Mouse (Mus musculus) testis, postnatal 14 days (tissue): ENCODE measurements around the gene Lgr5.

ENCODE experiments used
- DNase-seq: peaks from one replicate; pipeline ENCODE4 v3.0.0; 2021; ENCODE audit warnings: low spot score

Gene Lgr5

DNA sequence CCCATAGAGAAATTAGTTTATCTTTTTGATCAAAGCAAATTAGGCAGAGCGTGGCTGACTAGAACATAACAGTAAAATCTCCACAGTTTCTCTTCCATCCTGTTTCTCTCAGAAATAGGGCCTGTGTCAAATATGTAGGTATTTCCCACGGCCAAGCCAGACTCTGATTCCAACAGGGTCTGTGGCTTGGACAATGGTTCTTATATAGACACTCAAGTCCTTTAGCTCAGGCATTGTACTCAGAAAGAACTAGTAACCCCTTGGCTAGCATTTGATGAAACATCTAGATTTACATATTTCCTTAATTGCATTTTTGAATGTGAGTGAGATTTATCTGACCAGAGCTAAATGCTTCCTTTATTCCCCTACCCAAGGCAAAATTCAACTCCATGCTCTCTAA, 17.0 kb downstream of the Lgr5 start:
- DNase-seq = no peak

DNA sequence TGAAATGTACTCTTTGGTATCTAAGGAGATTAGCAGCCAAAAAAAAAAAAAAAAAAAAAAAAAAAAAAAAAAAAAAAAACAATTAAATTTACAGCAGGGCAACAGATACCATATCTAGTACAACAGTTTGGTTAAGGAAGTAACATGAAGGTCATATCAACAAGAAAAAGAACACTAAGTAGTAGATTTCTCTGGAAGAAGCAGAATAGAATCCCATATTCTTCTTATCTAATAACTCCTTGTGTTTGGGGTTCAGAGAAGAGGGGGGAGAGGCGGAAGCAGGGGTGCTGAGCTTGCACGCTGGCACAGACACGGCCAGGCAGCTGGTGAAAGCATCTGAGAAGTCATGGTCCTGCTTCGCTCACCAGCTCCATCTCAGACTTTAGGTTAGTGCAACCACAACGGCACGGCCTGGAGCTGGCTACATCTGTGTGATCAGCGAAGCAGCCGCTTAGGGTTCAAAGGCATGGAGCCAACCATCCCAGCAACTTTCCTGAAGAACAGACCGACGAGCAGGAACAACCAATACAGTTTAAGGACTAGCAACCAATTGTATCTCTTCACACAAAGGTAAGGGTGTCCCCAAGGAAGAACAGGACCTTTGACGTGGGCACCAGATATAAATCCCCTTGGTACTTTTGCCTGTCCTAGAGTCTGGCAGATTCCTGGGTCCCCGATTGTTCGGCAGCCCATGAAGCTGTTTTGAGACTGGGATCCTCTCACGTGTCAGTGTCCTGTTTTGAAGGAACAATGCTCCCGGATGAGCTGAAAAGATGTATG, 17.7 kb downstream of the Lgr5 start, which contains the start of gene A930009A15Rik:
Gene A930009A15Rik, plus strand, starts transcription at position 275 of the 780 bp plus-strand sequence.
- DNase-seq = no peak

DNA sequence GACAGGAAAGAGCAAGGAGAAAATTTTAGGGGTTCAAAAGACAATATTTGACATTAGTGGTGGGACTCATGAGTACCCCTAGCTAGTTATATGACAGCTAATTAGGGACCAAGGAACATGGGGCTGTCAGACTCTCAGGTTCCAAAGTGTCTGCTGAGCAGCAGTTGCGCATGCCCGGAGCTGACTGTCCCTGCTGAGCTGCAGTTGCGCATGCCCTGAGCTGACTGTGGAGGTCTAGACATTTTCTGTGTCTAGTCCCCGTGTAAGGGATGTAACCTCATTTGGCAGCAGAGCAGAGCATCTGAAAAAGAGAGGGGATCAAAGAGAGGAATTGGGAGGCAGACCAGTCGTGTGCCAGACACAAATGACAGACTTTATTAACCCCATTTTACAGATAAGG, 23.6 kb downstream of the Lgr5 start:
- no peak for DNase-seq

DNA sequence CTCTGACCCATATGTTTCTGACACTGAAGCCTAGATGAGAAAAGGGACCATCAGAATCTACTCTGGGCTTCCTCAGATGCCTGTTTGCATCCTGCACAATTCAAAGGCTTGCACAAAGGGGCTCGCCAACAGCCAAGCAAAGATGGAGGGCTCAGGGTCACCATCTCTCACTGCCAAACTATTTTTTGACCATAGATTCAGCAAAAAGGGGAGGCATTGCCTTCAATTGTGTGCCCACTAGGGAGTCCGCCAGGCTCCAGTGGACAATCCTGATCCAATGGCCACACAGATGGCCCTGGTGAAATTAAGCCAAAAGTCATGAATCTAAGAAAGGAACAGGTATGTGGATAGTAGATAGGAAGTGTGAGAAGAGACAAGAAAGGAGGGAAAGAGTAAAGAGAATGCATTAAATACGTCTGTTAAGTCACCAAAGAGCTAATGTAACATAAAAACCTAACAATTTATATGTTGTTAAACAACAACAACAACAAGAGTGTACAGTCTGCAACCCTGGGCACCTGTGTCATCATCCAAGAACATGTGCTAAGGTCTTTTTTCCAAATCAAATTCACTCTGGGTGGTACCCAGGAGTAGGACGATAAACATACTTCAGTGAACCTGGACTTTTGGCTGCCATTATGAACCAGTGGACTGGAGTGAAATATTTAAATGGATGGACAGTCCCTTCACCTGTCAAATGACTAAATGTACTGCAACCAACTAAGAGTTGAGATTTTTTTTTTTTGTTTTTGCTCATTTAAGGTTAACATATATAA, 24.5 kb downstream of the Lgr5 start:
- no peak for DNase-seq

DNA sequence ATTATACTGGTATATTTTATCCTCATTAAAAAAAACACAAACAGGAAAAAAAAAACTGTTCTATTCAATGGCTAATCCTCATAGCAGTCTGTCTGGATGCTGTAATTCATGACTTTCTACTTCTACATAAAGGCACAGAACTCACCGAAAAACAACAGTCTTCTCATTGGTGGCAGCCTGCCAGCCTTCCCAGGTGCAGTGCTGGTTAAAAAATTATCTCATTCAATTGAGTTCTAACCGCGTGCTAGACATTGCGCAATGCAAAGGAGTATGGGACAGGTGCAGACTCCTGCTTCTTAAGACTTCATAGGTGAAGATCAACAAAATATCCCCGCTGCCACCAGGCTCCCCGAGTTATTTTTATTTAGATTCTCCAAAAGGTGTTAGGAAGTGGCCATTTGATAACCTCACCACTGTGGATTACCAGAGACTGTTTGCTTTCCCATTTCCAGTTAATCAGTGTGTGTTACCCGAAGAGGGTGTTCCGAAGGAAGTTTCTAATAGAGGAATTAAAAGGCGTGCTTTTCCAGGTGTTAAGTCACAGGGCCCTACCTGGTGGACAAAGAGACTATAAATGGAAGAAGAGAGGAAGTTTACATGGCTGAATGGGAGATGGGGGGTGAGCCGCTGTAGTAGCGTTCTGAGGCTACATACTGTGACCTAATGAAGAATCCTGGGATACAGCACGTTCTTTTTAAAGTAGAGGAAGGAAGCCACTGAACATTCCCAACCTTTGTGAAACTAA, 26.3 kb downstream of the Lgr5 start:
- DNase-seq = no peak

DNA sequence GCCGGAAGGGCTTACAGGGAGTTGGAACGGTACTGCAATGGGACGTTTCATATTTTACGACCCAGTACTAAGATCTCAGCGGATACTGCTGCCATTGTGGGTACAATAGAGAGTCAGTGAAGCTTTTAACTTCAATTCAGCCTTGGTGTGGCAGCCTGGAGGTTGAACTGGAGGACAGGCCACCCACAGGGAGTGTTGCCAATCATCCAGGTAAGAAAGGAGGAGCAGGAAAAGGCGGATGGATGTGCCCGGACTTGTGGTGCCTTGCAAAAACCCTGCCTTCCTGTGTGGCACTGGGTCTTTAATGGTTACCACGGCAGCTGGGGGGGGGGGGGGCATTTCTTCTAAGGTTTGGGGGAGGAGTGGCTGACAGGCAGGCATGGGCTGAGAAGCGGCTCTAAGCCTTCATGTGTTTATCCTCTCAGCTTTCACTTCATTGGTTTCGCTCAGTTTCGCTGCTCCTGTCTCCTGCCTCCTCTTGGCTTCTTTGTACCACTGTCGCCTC, 30.8 kb downstream of the Lgr5 start:
- DNase-seq = no peak

DNA sequence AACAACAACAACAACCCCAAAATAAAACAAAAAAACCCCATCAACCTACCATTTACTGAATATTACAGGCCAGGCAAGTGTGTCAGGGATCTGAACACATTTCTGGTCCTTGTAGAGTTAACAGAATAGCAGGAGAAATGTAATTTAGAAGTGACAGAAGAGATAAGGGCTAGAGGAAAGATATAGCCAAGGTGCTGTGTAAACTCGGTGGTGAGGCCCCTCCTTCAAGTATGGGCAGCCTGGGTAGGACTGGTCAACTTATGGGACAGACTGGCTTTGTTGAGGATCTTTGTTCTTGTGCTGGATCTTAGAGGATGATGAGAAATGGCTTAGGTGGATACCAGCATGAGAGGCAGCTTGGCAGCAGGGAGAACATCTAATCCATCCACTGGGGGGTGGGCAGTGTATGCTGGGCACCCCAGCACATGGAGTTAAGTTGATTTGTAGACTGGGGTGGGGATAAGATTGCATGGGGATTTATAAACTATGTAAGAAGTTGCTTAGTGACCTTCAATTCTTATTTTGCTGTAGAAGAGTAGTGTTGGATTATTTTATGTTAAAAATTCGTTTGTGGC, 32.3 kb downstream of the Lgr5 start:
- no peak for DNase-seq

DNA sequence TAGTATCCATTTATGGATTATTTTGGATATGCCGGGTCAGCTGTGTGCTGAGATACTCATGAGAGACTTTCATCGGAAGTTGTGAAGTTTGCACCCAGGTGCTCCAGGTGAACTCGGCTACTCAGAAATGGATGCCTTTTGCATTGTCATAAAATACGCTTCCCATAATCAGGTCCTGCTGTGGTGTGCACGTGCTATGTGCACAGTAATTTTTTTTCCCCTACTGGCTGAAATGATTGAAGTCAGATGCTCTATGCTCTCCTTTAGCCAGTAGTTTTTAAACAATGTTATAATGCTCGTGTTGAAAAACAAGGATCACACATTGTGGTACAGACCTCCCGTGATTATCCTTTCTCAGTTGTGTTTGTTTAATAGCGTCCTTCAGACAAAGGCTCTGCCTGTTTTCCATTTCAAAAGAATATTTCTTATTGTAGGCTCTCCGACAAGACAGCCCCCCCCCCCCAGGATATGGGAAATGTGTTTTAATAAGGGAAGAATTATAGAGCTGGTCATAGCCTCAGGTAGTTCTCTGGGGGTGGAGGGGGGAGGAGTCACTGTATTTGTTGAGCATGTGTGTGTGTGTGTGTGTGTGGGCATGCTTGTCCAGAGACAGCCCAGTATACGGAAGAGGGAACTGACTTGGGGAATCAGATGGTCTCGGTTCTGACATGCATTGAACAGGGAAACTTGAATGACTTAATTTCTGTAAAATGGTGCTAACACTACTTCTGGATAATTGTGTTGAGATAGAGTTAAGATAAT, 34.0 kb downstream of the Lgr5 start:
- no peak for DNase-seq

DNA sequence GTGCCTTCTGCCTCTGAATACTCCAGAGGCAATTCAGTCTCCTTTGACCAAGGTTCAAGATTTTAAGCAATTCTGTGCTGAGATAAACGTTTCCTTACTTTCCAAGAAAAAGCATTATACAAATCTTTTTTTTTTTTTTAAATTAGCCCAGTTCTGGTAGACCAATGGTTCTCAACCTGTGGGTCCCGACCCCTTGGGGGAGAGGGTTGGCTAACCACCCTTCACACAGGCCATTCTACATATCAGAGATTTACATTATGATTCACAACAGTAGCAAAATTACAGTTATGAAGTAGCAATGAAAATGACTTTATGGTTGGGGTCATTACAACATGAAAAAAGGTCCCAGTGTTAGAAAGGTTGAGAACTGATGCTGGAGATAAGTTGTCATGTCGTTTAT, 36.5 kb downstream of the Lgr5 start:
- DNase-seq = no peak

DNA sequence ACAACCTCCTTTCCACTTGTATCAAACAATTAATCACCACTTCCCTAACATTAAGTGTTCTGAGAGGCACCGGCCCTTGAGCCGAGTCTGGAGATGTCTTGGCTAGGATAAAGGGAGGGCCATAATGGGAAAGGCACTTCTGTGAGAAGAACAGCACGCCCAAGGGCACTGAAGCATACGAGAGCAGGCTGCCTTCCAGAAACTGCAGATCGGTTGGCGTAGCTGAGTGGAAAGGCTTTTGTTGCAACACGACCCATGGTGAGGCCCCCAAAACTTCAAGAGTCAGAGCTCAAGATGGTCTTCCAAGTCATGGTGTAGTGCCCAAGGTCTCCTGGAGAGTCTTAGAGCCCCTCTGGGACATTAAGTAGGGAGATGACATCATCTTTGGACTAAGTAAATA, 37.3 kb downstream of the Lgr5 start:
- no peak for DNase-seq

DNA sequence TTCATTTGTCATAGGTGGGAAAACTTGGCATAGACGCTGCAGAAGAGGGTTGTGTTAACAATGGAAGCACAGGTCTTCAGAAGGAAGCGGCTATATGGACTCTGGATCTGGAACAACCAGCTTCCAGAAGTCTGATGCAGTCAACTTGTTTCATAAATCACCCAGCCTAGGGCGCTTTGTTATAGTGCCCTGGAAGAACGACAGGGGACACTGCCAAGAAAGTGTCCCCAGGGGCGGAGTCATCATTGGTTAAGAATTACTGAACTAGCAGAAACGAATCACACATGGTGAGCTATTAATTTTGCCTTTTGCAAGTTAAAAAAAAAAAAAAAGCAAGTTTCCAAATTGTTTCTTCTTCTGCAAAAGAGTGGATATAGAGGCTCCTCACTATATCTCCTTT, 44.7 kb downstream of the Lgr5 start:
- DNase-seq = no peak

DNA sequence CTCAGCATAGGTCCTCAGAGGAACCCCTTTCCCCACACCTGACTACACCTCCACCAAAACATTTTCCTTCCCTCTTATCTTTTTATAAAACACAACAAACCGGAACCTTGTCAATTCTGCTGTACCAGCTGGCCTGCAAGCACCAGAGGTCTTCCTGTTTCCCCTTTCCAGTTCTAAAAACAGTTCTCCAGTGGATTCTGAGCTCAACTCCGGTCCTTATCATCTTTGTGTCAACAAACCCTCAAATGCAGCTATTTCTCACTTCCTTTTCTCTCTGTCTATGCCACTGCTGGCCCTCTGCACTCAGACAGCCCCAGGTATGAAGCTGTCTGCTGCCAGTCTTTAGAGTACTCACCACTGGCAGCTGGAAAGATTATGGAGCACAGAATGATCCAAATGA, 56.8 kb downstream of the Lgr5 start:
- DNase-seq = no peak

DNA sequence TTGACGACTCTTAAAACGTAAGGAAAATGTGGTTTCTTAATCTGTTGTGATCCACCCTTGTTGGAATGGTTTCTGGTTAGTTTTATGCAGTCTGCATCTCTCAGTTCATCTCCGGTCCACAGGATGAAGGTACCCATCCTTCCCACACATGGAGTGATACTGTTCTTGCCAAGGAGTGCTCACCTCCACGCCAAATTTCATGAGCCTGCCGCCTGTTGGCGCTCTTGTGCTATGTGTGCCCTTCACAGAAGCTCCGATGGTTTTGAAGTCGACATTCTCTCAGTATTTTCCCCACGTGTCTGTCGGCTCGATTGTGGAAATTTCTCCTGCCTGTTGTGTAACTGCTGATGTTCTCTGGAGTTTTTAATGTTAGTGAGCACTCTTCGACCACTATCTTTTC, 57.8 kb downstream of the Lgr5 start:
- DNase-seq = no peak

DNA sequence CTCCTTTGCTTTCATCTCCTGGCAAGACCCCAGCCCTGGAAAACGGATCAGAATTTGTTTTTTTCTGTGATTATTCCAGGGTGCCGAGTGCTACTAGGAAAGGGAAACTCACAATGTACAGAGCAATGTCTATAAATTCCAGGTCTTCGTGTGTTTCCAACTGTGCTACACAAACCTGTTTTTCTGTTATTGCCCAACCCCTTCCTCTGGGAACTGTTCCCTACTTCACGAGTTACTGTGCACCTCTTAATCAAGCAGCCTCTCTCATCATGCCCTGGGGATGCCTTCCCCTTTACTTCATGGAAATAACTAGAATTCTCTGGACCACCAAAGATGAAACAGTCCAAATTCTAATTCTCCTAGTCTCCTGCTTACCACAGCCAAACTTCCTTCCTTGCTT, 58.7 kb downstream of the Lgr5 start:
- DNase-seq = no peak

DNA sequence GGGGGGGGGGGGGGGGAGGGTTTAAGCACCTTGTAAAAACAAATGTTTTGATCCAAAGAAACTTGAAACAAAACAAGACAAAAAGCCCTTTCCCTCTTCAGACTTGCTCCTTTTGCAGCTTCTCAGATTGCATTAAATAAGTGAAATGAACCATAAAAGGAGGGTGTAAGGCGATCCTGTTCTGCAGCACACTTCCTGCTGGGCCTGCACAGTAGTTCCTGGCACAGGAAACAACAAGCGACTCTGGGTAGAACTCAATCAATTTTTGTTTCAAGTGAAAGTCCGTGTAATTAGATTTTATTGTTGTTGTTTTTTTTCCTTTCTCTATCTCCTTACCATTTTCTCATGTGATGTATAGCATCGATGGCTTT, 66.5 kb downstream of the Lgr5 start:
- DNase-seq = no peak

DNA sequence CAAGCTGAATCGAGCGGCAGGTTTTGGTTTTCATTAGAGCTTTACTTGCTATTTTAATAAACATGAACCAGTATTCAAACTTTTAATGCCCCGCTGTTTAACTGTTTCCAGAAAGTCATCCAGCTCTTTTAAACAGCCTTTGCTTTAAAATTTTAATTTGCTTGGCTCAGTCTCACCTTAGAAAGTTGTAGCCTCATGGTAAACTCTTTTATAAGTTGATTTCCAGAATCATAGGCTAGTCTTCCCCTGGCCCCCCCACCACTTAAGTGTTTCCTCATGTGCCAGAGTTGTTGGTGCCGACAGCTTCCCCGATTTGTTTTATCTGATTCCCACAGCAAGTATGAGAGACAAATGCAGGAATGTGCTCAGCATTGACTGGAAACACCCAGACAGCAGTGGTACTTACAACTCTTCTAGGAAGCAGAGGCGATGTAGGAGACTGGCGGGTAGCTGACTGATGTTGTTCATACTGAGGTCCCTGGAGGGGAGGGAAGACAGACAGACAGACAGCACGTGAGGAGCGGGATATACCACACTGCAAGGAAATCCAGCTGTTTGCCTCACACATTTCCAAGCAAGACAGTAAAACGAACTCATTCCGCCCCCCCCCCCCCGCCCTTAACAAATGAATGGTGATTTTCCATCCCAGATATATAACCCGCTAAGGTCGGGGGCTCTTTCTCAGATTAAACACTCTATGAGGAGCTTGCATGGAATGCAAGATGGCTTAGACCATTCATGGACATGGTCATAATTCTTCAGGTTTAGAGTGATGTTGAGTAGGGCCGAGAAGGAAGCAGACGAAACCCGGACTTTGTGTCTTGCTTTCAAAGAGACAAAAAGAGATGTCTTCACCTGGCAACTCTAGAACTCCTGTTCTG, 67.1 kb downstream of the Lgr5 start:
- no peak for DNase-seq

DNA sequence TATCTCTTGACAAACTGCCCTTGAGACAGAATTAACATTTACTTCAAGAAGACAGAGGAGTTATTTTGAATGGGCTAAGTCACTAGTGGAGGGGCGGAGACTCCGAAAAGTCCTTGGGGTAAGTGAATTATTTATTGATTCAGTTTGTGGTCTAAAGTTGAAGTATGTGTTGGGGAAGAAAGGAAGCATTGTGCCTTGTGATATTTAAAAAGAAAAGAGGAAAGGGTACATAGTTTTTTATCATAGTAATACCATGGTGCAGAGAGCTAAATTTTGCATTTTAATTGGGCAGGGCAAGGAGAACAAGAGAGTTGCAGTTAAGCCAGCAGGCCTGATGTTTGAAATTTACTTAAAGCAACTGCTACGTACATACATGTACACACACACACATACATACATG, 68.7 kb downstream of the Lgr5 start:
- no peak for DNase-seq

DNA sequence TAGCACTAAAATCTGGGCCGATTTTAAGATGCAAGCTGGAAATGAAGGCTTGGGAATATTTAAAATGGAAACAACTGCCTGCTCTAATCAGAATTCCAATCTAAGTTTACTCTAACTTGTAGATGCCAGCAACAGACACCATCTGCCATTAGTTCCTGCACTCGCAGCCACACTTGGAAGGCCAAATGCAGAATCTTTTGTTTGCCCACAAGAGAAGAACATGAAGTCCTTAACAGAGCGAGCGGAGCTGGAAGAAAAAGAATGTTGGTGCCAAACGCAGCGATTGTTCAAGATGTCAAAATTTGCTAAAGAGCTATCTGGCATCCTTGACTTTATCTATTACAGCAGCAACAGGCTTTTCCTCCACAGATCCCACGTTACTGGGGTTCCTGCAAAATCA, 72.1 kb downstream of the Lgr5 start:
- no peak for DNase-seq

DNA sequence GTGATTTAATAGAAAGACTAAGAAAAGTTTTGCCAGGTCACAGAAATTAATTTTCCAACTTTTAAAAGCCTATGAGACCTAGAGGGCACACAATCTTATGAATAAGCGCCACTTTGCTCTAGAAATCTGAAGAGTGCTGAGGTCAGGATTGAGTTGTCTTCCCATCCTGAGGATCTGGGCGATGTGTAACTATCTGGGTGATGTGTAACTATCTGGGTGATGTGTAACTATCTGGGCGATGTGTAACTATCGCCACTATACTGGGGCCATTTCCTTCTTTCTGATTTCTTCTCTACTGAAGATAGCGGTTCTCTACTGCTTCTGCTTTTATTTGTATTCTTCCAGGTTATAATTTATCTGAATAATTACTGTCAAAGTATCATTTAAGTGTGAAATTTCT, 76.6 kb downstream of the Lgr5 start:
- DNase-seq = peak; percentile 10

DNA sequence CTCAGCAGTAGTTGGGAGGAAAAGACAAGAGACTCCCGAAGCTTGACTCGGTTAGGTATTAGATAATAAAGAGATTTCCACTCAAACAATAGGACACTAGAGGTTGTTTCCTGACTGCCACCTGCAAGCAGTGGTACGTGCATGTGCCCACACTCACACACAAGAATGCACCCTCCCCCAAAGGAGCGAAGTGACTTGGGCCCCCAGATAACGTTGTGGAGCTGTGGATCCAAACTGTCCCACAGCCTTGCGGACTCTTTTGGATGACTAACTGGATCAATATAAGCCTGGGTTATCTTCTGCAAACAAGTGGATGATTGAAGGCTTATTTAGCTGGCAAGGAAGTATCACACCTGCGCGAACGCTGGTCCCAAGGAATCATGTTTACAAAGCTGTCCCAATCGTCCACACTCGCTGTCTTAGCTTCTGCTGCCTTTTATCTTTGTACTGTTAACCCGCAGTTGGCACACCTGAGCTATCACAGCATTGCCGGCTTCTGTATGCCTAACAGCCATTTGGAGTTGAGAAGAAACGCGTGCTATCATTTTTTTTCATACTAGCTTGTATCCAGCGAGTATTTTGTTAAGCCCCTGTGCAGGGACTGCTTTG, 81.8 kb downstream of the Lgr5 start:
- no peak for DNase-seq
